In genomic region chrX:163908337-163909250, GRCm38 (mm10) we compare ENCODE assay signal across 8 mouse cellular contexts. TPM values are rescaled to one million over a fixed set of nuclear protein-coding genes. Genes with fewer than 3 reads are reported as not detected.
DNase-seq lines count a peak whose midpoint lies in the region; ATAC-seq lines count a peak whose summit lies in the region.

Gene Ap1s2, plus strand, starts transcription at chrX:163909017.

- H3K4me1 ChIP-seq in hindbrain, embryonic 15.5 days (replicated peaks): no peaks in the 10 kb centered on the region

- no peaks in the 10 kb centered on the region for H3K36me3 ChIP-seq in hindbrain, embryonic 15.5 days

- H3K9ac ChIP-seq in hindbrain, embryonic 15.5 days: peak within 1 kb of the TSS; percentile 66

- peak within 1 kb of the TSS; percentile 92 for H3K27ac ChIP-seq in hindbrain, embryonic 15.5 days (replicated peaks)

- peak; percentile 97 for DNase-seq in T-cell, adult 2 months (ENCODE audit: low spot score)
- peak; percentile 90 to 93 for DNase-seq in cerebellum, postnatal 36 days
- peak; percentile 91 to 94 for DNase-seq in frontal cortex, postnatal 36 days (ENCODE audit: low spot score in 2 of 2)
- peak; percentile 92 for DNase-seq in left cerebral cortex, adult 11 months (ENCODE audit: low spot score)
- peak; percentile 95 to 98 for DNase-seq in lung, postnatal 4 days
- DNase-seq in retina, postnatal 7 days (ENCODE audit: low read depth, low spot score): peak; percentile 84
- DNase-seq in urinary bladder, adult 2 months (ENCODE audit: low spot score): peak; percentile 75

- peak; percentile 100 for ATAC-seq in hindbrain, embryonic 15.5 days (ENCODE audit: low FRiP score, low read depth)

- H3K4me3 ChIP-seq in hindbrain, embryonic 15.5 days: peak within 1 kb of the TSS; percentile 70

- whole genome bisulfite sequencing in hindbrain, embryonic 15.5 days: 20% methylated on average over 77 of the region's 80 CpGs

- no peaks in the 10 kb centered on the region for H3K27me3 ChIP-seq in hindbrain, embryonic 15.5 days

- H3K4me2 ChIP-seq in hindbrain, embryonic 15.5 days: peak within 1 kb of the TSS; percentile 54

- no peaks in the 10 kb centered on the region for H3K9me3 ChIP-seq in hindbrain, embryonic 15.5 days

RNA-seq across cellular contexts. Expression of gene Ap1s2, which starts in this region (rescaled TPM):
- polyA plus RNA-seq in hindbrain, embryonic 15.5 days (2015; fragmentation: Nextera tagmentation; extraction: Ambion mirVana): 120 and 123 TPM in 2 replicates
- 15.3 and 16.6 TPM in 2 replicates for polyA plus RNA-seq in urinary bladder, adult 2 months (2012; rRNA removed)

Comparison
In these comparisons a context has a peak if more than half of its experiments do, and no peak if none do; other contexts are left out.
1. Peak in every context shown above with its lines: DNase-seq, ATAC-seq, H3K4me3 ChIP-seq and H3K27ac ChIP-seq.